Mouse (Mus musculus) urinary bladder, postnatal 4 days (tissue): Measurements from ENCODE around the gene Gm9922.

Source experiments
- DNase-seq, 2 experiments: peaks; one replicate each; pipeline ENCODE4 v3.0.0; 2021 to 2022; ENCODE audit warnings: low spot score in 2 of 2

Gm9922 gene

DNA sequence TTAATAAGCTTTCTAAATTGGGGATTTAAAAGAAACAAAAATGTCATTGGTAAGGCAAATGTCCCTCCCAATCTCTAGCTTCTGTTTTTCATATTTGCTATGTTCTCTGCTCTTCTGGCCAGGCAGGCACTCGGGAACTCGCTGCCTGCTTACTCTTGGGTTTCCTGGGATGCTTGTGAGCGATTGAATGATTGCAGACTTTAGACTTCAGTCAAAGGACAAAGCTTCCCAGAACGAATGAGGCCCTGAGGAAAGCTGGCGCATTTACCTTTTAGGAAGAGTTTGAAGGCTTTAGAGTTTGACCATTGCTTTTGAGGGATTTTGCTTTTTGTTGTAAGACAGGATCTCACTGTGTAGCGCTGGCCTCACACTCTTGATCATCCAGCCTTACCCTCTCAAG, 41.9 kb downstream of the Gm9922 start:
- DNase-seq, result no peak
